Mouse (Mus musculus) gastrocnemius, adult 8-10 months (tissue): ENCODE measurements around the gene Mpig6b. TPM values are rescaled to one million over a fixed set of nuclear protein-coding genes. Genes with fewer than 3 reads are reported as not detected.

Source experiments
- DNase-seq, 2 experiments: peaks; one replicate each; pipeline ENCODE4 v3.0.0; 2022; ENCODE audit warnings: low spot score in 2 of 2
- total RNA-seq, 4 experiments: library from RNA; stranded (reverse); gene quantifications; 2 replicates each; pipeline ENCODE4 v1.2.4; 2022

Gene Mpig6b
- total RNA-seq, 4 experiments from 2014 or later, result not detected

DNA sequence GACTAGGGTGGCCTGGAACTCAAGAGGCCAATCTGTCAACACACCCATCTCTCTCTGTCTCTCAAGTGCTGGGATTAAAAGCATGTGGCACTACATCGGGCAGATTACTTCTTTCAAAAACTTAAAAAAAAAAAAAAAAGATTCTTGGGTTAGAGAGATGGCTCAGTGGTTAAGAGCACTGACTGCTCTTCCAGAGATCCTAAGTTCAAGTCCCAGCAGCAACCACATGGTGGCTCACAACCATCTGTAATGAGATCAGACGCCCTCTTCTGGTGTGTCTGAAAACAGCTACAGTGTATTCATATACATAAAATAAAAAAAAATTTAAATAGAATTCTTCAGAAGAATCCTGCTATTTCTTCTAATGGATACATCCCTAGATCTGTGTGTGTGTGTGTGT, 22.2 kb upstream of the Mpig6b start:
- no peak for DNase-seq

DNA sequence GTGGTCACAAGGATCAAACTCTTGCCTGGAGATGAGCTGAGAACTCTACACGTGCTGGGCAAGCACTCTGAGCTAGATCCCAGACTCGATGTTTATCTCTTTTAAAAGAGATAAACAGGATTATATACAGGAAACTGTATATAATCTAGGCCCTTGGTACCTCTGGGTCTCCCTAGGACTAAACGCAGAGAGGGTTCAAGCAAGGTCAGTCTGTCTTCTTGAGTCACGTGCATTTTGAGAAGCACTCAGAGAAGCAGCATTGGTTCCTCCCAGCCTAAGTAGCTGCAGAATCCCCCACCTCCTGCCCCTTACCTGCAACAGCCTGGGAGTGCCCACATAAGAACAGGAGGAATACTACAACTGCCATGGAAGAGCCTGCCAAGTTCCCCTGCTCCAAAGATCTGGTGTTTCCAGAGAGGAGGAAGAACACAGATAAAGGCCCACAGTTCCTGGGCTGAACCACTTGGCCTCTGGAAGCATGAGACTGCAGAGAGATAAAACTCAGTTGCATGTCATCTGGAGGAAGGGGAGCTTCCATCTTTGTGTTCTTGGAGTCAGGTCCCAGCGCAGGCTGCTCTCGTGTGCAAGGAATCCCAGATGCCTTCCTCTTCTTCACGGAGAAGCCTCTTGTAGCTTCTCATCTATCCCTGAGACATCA, 19.4 kb upstream of the Mpig6b start, which contains the start of gene Ly6g6f:
Gene Ly6g6f (minus strand): TSS at position 403 of the 658 bp plus-strand sequence.
- no peak for DNase-seq

DNA sequence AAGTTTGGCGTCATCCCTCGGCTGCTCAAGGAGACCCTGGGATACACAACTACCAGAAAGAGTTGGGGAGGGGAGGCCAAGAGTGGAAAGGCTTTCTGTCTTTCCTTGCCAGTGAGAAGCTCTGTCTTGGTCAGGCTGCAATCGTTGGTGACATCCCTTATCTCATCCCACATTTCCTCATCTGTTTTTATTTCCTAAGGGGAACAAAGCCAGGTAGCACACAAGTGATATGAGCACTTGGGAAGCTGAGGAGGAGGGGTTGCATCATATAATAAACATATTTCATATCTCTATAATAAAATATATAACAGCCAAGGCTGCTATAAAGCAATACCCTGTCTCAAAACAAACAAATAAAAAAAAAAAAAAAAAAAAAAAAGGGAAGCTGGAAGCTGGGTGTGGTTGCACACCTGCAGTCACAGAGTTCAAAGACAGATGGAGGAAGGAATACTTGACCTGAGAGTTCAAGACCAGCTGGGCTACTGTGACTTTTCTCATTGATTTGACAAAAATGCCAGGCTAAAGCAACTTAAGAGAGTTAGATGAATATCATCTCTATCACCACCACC, 18.0 kb upstream of the Mpig6b start:
- no peak for DNase-seq

DNA sequence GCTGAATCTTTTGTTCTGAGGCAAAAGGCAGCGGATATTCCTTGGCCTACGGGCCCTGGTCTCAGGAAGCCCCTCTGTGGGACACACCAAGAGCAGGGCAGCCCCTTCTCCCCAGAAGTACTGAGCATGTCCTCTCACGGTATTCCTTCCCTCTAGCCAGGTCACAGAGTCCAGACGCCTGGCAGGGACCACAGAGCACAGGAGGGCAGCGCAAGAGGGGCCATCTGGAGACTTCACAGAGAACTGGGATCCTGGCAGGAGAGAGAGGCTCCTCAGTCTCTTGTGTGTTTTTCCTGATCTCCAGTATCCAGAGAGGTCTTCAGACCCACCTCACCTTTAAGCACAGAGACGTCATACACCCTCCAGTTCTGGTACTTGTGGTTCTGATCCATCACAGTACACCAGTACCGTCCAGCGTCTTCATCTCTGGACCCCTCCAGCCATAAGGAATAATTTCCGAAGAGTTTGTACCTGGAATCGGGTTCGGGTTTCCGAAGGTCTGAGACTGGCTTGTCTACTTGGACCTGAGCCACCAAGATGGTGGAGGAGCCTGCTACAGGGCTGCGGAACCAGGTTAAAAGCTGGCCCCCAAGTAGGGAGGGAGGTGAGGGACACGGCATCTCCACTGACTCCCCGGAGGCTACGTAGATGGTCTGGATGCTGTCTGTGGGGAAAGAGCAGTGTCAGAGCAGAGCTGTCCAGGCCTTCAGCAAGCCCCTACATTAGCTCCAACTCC, 17.0 kb upstream of the Mpig6b start:
- DNase-seq, result no peak

DNA sequence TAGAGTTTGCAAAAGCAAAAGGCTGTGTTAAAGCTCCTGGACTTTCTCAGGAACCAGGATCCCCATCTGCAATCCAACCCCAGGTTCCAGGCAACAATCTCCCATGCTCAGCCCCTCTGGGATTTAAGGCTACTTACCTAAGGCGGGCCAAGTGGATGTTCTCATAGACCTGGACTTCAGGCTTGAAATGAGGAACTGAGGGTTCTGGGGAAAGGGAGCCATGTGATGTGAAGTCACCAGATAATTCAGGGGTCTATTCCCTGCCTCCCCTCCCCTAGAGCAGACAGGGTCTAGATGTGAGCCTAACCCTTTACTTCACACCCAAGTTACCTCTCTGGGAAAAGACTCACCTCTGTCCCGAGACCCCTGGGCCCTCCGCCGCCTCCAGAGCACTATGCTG, 14.7 kb upstream of the Mpig6b start:
- DNase-seq, result no peak

DNA sequence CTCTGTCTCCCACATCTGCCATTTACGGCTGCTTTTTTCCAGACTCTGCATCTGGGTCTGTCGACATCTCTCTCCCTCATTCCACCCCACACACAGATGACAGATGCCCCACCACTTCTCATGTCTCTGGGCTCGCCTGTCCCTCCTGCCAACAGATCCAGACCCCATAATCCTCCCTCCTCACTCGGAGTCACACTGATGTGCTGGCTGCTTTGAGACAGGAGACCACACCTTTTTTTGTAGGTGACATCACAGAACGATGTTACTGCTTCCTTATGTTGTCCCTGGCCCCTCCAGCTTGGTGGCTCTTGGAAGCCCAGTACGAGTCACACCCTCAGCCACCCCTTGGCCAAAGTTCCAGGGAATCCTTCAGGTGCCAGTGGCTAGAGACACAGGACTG, 14.3 kb upstream of the Mpig6b start:
- no peak for DNase-seq

DNA sequence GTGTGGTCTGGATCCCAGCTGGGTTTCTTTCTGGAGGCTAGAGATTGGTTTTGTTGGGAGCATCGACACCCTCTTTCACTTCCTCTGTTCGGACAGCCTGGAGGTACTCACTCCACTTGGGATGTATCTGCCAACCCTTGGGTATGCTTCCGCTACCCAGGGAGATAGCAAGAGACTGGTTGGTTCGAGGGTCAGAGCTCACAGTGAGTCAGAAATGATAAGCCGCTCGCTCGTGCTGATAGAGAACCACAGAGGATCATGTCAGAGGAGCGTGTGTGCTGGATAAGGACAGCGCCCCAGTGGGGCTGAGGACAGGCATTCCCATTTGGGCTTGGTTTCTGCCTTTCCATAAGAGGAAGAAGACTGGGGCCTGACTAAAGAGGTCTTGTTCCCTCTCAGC, 13.8 kb upstream of the Mpig6b start:
- DNase-seq, result no peak

DNA sequence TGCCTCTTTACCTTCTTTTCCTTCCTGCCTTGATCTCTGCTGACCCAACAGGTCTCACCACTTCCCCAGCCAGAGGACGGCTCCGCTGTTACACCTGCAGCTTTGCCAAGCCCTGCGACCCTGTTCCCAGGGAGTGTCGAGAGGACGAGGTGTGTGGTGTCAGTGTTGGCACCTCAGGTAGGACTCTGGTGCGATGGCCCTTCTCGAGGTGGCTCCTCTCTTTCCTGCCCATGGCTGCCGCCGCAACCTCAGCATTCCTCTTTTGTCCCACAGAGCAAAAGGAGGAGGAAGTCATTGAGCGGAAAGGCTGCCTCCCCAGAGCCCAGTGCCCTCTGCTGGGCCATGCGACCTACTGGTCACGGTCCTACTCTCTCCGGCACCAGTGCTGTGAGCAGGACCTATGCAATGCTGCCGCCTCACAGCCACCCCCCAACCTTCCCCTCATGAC, 11.8 kb upstream of the Mpig6b start, which contains the start of gene Ly6g6d:
Gene Ly6g6d (minus strand): TSS at position 280 of the 448 bp plus-strand sequence.
- no peak for DNase-seq

DNA sequence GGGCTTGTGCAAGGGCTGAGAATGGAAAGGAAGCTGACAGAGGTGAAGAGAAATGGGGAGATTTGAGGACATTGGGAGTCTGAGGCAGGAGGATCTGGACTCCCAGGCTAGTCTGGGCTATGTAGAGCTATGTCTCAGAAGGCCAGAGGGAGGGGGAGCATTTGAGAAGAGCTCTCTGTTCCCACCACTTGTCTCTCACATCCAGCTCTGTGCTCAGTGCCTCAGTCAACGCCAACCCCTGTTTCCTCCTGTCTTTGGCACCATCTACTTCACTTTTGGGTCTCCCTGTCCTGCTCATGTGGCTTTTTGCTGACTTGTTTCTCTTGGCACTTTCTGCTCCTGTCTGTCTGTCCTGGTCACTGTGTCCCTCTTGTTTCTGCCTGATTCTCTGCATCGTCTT, 11.3 kb upstream of the Mpig6b start:
- DNase-seq, result no peak

DNA sequence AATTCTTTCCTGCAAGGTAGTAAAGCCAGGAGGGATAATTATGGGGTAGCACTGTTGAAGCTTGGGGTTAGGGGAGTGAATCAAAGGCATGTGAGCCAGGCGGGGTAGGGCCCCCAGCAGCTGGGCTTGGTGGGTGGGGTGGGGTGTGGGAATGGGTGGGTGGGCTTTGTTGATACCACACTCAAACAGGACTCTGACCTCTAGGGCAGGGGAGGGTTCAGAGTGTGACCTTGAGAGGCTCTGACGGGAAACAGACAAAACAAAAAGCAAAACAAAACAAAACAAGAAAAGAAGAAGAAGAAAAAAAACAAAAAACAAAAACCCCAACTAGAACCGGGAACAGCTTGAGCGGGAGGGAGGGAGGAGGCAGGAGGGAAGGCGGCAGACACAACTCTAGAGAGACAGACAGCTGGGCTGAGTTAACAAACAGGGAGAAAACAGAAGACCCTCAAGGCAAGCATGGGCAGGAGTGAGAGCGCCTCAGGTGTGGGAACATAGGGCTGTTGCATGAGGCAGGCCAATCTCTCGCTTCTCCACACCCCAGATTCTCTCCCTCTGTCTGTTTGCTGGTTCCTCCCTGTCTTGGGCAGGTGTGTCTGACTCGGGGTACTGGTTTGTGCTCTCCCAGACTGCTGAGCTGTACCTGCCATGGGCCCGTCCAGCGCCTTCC, 10.7 kb upstream of the Mpig6b start, which contains the start of gene Ly6g6e:
Gene Ly6g6e (plus strand): TSS at position 396 of the 670 bp plus-strand sequence.
- DNase-seq, result no peak

DNA sequence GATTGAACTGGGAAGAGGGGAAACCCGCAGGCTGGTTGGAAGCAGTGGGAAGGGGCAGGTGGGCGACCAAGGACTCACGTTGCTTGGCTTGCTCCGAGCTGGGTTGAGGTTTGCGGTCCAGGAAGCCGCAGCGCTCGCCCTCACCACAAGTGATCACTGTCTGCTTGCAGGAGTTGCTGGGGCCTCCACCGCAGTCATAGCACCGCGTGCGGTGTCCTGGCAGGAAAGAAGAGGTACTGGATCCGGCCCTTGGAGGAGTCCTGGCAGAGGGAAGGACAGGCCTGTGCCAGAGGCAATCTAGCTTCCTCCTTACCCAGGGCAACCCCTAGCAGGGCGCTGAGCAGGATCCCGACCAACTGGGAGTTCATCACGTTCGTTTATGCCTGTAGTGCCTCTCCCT, 8.1 kb upstream of the Mpig6b start:
- DNase-seq, result no peak

DNA sequence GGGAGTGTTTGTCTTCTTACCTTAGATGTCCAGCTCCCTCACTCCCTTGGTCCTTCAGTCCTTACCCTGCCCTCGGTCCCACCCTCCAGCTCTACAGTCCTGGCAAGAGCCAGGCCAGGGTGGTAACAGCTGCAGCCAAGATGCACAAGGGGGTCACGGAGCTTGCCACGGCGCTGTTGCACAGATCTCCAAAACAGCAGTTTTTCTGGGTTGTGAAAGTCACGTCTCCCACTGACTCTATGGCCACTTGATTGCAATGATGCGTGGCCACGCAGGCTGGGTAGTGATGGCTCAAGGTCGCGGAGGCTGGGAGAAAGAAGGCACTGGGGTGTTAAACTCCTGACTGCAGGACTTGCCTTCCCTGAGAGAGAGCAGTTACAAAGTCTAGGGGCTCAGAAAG, 5.5 kb upstream of the Mpig6b start:
- no peak for DNase-seq

DNA sequence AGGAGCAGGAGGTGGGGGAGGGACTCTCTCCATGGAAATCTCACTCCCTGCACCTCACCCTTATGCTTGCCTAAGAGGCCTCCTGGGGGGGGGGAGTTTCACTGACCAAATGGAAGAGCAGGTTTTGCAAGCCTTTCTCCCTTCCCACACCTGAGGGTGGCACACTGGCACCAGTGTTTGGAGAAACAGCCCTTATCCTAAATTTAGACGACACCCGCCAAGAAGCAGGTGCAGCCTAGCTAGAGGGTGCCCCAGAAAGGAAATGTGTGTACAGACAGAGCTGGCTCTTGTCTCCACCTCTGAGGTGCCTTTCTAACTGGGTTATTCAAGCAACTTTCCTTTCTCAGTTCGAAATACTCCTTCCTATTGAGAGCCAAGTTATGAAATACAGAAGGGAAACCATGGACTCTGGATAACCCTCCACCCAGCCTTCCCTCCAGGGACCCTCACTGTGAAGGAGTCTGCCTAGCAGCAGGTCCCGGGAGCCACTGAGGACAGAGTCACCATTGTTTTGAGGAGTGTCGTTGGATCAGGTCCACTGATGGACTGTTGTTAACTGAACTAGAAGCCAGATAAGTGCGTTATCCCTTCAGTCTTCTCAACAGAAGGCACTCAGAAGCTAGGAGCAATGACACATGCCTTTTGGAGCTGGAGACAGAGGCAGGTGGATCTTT, 4.7 kb upstream of the Mpig6b start:
- no peak for DNase-seq

DNA sequence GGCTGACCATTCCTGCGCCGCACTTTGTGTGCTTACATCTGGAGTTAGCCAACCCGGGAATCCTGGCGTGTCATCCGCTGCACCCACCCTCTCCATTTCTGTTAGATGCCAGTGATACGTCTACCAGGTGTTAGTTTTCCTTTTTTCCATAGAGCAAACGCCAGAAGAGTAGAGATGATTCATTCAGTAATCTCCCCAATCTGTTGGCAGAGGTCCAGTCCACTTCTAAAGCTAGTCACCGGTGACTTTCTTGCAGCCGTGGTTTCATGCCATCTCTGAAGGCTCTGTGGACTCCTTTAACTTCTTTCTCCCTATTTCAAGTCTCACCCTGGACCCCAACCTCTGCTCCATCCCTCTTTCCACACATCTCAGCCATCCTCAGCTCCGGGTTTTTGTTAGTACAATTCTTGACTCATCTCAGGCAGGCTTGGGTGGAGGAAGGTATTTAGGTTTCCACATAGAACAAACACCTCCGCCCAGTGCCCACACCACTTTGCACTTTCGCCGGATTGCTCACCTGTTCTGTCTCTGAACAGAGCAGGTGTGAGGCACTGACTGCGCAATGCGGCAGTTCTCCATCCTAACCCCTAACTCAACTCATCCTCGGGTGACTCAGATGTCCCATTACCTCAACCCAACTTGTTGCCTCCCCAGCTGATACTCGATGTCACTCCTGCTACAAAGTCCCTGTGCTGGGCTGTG, 2.4 kb upstream of the Mpig6b start:
- no peak for DNase-seq

DNA sequence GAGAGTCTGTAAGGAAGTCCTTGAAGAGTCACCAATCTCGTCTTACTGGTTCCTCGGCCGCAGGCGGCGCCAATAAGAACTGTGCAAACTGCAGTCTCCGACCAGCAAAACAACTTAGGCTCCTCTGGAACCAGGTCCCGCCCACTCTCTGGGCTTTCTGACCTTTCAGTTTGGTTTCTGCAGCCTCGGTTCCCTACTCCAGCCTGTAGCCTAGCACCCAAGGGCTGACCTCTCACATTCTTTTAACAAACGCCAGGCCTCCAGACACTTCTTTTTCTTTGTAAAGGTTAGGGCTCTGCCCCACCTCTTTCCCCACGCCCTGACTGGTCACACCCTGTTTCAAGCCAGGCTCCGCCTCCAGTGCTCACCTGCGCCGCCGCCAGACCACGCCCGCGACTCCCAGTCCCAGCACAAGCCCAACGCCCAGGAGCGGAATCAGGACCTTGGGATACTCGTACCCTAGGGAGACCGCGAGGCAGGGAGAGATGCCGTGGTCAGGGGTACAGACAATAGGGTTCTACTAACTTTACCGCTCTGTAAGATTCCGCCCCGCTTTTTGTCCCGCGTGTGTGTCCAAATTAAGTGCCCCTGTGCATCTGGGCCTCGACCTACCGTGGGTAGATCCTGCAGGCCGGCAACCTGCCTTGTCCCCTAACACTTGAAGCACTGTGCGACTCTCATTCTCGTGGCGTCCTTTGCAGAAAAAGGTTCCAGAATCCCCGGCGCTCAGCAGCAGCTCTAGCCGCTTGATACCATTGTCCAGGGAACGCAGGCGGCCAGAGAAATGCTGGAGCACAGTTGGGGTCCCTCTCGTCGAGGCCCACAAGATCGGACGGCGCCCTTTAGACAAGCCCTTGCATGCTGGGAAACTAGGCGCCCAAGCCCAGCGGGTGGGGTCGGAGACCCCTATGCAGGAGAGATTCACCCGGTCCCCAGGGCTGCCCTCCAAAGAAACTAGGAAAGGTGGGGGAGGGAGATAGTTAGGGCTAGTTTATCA, 735 bp downstream of the Mpig6b start, which contains the start of gene Ly6g6c:
Gene Ly6g6c (plus strand): TSS at position 438 of the 997 bp plus-strand sequence.
- DNase-seq, result peak in 1 of 2 experiments; percentile 53

DNA sequence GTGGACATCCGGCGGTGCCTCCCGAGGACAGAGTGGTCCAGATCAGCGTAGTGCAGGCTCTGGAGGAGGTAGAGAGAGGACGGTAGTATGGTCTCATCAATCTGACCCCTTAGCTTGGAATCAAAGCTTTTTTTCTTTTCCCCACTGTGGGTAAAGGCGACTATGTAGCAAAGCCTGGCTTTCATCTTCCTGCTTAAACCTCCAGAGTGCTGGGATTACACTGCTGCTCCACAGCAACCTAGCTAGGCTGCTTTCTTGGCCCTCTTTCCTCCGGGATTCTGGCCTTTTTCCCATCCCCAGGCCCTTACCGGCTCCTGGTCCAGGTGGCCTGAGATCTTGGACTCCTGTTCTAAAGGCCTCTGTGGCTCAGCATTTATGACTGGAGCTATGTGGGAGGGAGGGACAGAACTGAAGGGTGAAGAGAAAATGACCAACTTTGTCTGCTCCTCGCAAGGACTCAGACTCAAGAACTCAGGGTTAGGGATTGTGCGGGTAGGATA, 1.6 kb downstream of the Mpig6b start:
- DNase-seq, result no peak

DNA sequence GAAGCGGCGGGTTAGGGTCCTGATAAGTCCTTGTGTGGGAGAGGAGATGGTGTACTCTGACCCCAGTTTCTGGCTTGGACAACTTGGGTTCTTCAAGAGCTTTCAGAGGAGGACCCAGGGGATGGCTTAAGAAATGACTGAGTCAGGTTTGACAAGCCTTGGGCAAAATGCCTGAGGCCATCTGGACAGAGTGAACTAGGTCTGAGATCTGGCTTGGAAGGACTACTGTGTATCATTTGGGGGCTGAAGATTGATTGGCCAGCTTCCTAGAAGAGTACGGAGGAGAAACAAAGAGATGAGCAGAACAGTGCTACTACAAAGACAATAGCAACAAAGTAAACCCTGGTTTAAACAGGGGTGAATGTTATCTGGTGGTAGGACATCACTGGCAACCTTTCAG, 2.5 kb downstream of the Mpig6b start:
- DNase-seq, result no peak

DNA sequence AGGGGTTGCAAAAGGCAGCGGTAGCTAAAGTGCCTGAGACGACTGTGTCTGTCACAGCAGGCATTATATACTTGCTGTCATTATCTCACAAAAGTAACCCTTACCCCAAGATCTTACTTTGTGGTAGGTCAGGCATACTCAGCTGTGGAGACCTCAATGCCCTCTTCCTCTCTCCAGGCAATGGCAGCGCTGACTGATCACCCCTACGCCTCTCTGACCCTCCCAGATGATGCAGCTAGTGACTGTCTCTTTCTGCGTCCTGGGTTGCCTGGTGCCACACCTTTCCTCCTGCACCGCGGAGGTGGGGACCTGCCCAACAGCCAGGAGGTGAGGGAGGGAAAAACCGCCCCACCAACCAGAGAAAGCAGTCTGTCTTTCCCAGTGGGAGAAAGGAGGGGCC, 4.7 kb downstream of the Mpig6b start:
- no peak for DNase-seq

DNA sequence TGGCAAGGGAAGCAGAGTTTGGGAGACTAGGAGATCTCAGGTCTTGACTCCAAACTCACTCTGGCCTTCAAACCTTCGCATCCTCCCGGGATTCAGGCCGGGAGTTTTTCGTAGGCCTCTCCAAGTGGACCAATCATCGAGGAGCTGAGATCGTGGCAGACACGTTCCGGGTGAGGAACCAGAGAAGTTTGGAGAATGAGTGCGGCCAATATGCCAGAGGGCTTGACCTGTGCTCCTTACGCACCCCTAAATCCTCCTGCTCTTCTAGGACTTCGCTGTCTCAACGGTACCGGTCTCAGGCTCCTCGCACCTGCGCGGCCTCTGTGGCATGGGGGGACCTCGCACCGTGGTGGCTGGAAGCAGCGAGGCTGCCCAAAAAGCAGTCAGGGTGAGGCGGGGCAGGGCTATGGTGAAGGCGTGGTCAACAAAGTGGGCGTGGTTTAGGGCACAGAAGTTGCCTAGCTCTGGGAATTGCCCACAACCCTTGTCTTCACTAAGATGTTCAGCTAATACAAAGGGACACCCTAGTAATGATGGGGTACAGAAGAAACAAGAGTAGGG, 5.2 kb downstream of the Mpig6b start:
- no peak for DNase-seq
